Mouse (Mus musculus) ovary, adult 2 months (tissue): ENCODE results near the gene Tnrc6a. TPM values are rescaled to one million over a fixed set of nuclear protein-coding genes. Genes with fewer than 3 reads are reported as not detected.

Experiments used
- polyA plus RNA-seq: library from polyadenylated mRNA; depleted of rRNA; stranded (reverse); fragments of >200 nt; gene quantifications from 2 replicates; pipeline ENCODE4 v1.2.3, GENCODE M21; 2012; rRNA removed

Tnrc6a gene
- 43.4 and 55.2 TPM in 2 replicates for polyA plus RNA-seq

DNA sequence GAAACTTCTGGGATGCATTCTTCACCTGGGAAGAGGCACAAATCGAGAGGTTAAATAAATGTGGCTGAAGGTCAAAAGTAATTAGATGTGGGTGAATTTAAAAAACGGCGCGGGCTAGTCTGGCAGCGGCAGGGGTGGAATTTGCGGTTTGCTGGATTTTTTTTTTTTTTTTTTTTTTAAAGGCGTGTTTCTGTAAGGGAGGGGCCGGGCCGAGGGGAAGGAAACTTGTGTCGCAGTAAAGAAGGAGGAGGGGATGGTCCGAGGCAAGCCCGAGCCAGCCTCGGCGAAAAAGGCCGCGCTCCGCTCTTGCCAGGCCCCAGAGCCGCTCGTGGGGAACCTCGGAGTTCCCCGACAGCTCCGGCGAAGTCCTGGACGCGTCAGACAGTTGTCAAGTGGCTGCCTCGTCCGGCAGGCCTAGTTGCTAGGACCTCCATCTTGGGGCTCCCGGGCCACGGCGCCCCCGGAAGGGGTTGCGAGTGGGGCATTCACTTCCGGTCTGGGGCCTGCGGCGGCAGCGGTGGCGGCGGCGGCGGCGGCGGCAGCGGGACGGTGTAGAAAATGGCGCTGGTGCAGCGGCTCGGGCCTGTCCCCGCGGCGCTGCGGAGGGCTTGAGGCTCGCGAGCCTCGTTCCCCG, at the start of gene Tnrc6a:
Gene Tnrc6a, plus strand, starts transcription at position 221 of the 634 bp plus-strand sequence.

DNA sequence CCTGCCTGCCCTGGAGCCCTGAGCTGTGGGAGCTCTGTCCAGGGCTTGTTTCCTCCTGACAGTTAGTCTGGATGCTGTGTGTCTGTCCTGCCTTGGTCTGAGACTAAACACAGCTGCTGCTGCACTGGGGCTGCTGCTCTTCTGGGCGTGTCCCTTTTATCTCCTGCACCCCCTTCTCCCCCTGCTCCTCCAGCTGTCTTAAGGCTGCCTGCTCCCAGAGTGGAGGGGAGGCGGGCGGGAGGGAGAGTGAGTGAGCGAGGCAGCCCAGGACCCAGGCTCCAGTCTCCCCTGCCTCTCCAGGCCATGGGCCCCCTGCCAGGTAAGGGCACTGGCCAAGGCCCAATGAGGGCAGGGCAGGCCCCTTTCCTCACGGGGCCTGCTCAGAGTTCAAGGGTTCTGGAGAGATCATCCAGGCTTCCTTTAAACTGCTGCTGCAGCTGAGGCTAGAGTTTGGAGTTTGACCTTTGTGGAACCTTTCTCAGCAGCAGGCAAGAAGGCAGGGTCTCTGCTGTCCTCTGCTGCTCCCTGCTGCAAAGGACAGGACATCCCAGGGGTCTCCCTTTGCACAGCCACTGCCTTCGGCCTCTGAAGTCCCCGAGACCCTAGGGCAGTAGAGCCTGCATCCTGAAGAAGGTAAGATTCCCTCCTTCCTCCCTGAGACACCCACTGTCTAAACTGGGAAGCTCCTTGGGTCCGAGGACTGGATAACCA, 90.8 kb downstream of the Tnrc6a start, which contains the start of gene Slc5a11:
Gene Slc5a11, plus strand, starts transcription at position 416 of the 711 bp plus-strand sequence.

Other genes starting within 250 kb of the Tnrc6a start
- gene Rbbp6, start 158.2 kb upstream of the Tnrc6a start, polyA plus RNA-seq: 6.3 and 7.7 TPM in 2 replicates
- 1.0 and 3.6 TPM in 2 replicates for gene Slc5a11, start 90.9 kb downstream of the Tnrc6a start, polyA plus RNA-seq
- gene Lcmt1, start 245.9 kb downstream of the Tnrc6a start, polyA plus RNA-seq: 26.8 and 29.3 TPM in 2 replicates
- gene Arhgap17, start 246.0 kb downstream of the Tnrc6a start, polyA plus RNA-seq: 38.9 and 49.3 TPM in 2 replicates